In genomic region chr13:22035267-22036148, GRCm38 (mm10) we compare ENCODE assay signal across 8 mouse cellular contexts. TPM values are rescaled to one million over a fixed set of nuclear protein-coding genes. Genes with fewer than 3 reads are reported as not detected.
A peak's percentile ranks its signal among the peaks of the same experiment; 100 is the strongest.
DNase-seq lines count a peak whose midpoint lies in the region; TF ChIP-seq lines count a peak whose summit lies in the region.
"Not testable (repeated sequence)": the region's sequence is repeated elsewhere in the genome, so short reads cannot be mapped to it uniquely, and the experiment has no call there.

Gene Hist1h2ah (minus strand): TSS chr13:22035568.
Gene Hist1h2bk (plus strand): TSS chr13:22035870.

- intact Hi-C loops in left cerebral cortex, adult 2 months (cut with DNase I) = loop anchor here (10.0 kb wide), 1 partner anchor 211 kb away; no protein-coding TSS in a partner anchor

- peak within 1 kb of the TSS; percentile 43 for H3K4me3 ChIP-seq in left cerebral cortex, adult 2 months
- peak within 1 kb of the TSS; percentile 26 for H3K4me3 ChIP-seq in macrophage (ENCODE audit: inconsistent target)

- not testable (repeated sequence) for H3K27ac ChIP-seq in left cerebral cortex, adult 2 months
- peak within 1 kb of the TSS; percentile 67 for H3K27ac ChIP-seq in macrophage

- H3K36me3 ChIP-seq in macrophage (ENCODE audit: inconsistent target) = not testable (repeated sequence)

- peak; percentile 84 to 95 for DNase-seq in adrenal gland, adult (ENCODE audit: inconsistent age in 2 of 2, low spot score in 1 of 2)
- peak; percentile 95 for DNase-seq in embryo, embryonic 10 days (ENCODE audit: low spot score)
- peak; percentile 42 to 46 for DNase-seq in gastrocnemius, adult 8-10 months (ENCODE audit: low spot score in 2 of 2)
- peak; percentile 97 for DNase-seq in hindlimb bud, embryonic 11.5 days (ENCODE audit: extremely low spot score, low read depth, low spot score)
- peak; percentile 76 to 84 for DNase-seq in left cerebral cortex, adult 2 months (ENCODE audit: extremely low spot score in 1 of 2, low spot score in 2 of 2)
- peak; percentile 85 for DNase-seq in retina, postnatal 7 days (ENCODE audit: low read depth, low spot score)
- peak; percentile 64 to 77 for DNase-seq in urinary bladder, adult 18-20 months (ENCODE audit: low spot score in 2 of 2)

- TF ChIP-seq CTCF in left cerebral cortex, adult 2 months (IDR thresholded peaks at IDR 0.05) = not testable (repeated sequence)

- under 1% methylated on average over 11 of the region's 69 CpGs for WGBS in macrophage (ENCODE audit: missing documents)

- H3K79me2 ChIP-seq in macrophage (ENCODE audit: inconsistent target) = not testable (repeated sequence)

RNA-seq across cellular contexts. Expression of gene Hist1h2ah, which starts in this region (rescaled TPM):
- total RNA-seq in gastrocnemius, adult 8-10 months (2022) = 1 to 10 TPM in 3 of 4 experiments, not detected in 1; 3.0 to 6.5 (median 5.3) TPM
- total RNA-seq in left cerebral cortex, adult 2 months (2021) = 10 to 100 TPM; 18.8 to 25.6 TPM
- 1 to 10 TPM in 4 of 26 experiments, not detected in 22; 4.8 to 9.5 (median 6.2) TPM for total RNA-seq in macrophage (2018; cell fraction: chromatin; rRNA removed)
- 10 to 100 TPM in 4 of 26 experiments, 1 to 10 TPM in 16, under 1 TPM in 5, not detected in 1; 0.61 to 14.1 (median 2.7) TPM for total RNA-seq in macrophage (2018; cell fraction: cytosol; rRNA removed)
- 10 to 100 TPM in 2 of 26 experiments, 1 to 10 TPM in 5, not detected in 19; 2.1 to 14.1 (median 7.4) TPM for total RNA-seq in macrophage (2018; cell fraction: nucleus; rRNA removed)
- not detected in 3 replicates for polyA plus RNA-seq in macrophage (2018)

RNA-seq across cellular contexts. Expression of gene Hist1h2bk, which starts in this region (rescaled TPM):
- total RNA-seq in gastrocnemius, adult 8-10 months (2022) = 1 to 10 TPM in 1 of 4 experiments, under 1 TPM in 1, not detected in 2; 0.75 to 7.0 TPM
- 10 to 100 TPM; 12.2 to 13.5 TPM for total RNA-seq in left cerebral cortex, adult 2 months (2021)
- total RNA-seq in macrophage (2018; cell fraction: chromatin; rRNA removed) = 10 to 100 TPM in 1 of 26 experiments, 1 to 10 TPM in 7, not detected in 18; 2.4 to 16.4 (median 4.6) TPM
- total RNA-seq in macrophage (2018; cell fraction: cytosol; rRNA removed) = 10 to 100 TPM in 18 of 26 experiments, 1 to 10 TPM in 8; 2.8 to 48.5 (median 15.5) TPM
- total RNA-seq in macrophage (2018; cell fraction: nucleus; rRNA removed) = 10 to 100 TPM in 4 of 26 experiments, 1 to 10 TPM in 14, not detected in 8; 1.7 to 28.5 (median 5.0) TPM
- not detected in 3 replicates for polyA plus RNA-seq in macrophage (2018)

Comparison
In these comparisons a context has a peak if more than half of its experiments do, and no peak if none do; other contexts are left out.
1. DNase-seq: peak in every context shown above with its lines; median percentile 97 in hindlimb bud, embryonic 11.5 days; 95 in embryo, embryonic 10 days; 90 in adrenal gland, adult; 85 in retina, postnatal 7 days; 80 in left cerebral cortex, adult 2 months; 70 in urinary bladder, adult 18-20 months; 44 in gastrocnemius, adult 8-10 months.